Mouse (Mus musculus) spleen, embryonic (tissue): Measurements from ENCODE around the gene Nsun2.

Experiments used
- CTCF ChIA-PET: fragments of 350-600 bp; sonication (Branson Sonifier 250); formaldehyde crosslinking; loops from one replicate; lab custom pipeline; 2022; lab: Charles Lee

Nsun2 gene

GRCm38 (mm10) chr13:69523444-69524157, 9.9 kb upstream of the Nsun2 start:
- CTCF ChIA-PET, result no interaction called here

DNA sequence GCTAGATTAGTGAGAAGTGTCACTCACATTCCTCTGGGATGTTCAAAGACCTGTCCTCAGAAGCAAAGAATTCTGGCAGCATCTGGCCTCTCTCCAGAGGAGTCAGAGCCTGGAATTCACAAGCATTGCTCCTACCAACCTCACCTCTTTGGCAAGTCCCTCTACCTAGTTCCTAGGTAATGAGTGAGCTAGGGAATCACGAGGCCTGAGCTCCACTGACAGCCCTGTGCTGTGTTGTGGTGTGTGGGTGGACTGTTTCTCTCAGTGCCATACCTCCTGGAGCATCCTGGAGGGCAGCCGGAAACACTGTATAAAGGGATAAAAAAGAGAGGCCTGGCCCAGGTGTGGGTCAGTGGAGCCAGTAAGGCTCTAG, 9.4 kb upstream of the Nsun2 start:
- CTCF ChIA-PET, result no interaction called here

GRCm38 (mm10) chr13:69525867-69526266, 7.7 kb upstream of the Nsun2 start:
- CTCF ChIA-PET, result no interaction called here

DNA sequence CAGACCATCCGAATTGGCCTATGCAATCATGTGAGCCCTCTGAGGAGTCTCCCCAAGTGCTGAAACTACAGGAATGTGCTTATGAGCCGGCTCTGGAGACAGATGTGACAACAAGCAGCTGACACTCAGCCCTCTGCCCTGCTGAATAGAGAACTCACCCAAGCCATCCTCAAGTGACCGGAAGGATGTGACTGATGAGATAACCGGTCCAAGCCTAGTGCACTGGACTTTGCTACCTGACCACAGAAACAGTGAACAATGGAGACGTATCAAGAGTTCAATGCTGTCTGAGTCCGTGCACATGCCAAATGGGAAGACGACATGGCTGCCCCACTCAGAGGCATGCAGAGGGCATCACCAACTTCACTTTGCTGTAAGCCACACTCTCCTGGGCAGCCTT, 5.0 kb upstream of the Nsun2 start:
- CTCF ChIA-PET, result no interaction called here

DNA sequence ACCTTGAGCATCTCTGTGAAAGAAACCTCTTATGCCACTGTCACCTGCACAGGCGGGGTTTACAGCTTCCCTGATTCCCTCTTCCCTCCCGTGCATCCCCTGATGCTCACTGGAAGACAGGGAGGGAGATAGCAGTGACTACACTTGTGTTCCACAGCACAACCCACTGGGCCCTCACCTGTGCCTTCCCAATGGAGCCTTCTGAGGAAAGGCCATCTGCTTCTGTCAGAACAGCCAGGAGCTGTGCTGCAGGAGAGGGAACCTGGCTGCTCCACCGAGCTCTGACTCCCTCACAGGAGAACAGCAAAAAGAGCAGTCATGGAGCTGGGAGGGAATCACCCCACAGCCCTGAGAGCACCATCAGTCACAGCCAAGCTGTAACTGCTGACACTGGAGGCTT, 3.4 kb upstream of the Nsun2 start:
- CTCF ChIA-PET, result no interaction called here

- CTCF ChIA-PET, result no interaction called here
Observed at GRCm38 (mm10) chr13:69530951-69531350, 2.6 kb upstream of the Nsun2 start.

DNA sequence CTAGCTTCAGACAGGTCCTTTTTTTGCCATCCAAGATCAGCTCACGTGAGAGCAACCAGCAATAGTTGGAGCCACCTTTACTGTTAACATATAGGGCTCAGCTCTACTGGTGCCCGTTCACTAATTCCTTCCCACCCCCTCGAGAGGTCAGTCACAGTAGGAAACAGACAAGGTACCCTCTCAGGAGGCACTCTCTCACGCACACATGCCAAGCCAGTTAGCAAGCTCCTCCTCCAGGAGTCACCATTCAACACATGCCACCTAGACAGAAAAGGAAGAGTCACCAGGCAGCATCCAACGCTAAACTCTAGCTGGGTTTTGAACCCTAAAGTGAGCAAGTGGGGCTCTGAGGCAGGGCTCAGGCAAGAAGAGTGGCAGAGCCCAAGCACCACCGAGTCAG, 2.1 kb upstream of the Nsun2 start:
- CTCF ChIA-PET, result no interaction called here

- CTCF ChIA-PET, result no interaction called here
Observed at GRCm38 (mm10) chr13:69532101-69532892, 1.2 kb upstream of the Nsun2 start.

DNA sequence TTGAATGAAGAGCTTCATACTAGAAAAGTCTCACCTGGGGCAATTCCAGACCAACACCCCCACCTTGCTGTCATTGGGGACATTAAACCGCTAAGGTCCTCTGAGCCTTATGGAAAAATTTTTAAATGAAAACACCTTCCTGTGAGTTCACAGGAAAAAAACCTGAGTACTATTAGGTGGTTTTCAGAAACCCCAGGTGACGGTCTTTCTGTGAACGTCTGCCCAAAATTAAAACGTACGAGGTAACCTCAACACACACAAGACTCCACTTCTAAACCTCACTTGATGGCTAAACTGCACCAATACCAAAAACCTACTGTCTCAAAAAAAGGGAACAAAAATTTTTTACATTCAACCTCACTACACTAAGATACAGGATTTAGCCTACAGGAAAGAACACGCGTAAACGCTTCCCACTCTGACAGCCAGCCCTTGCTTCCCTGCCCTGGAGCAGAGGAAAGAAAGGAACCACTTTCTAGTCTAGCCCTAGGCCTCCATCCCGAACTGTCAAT, 597 bp upstream of the Nsun2 start:
- CTCF ChIA-PET, result no interaction called here

GRCm38 (mm10) chr13:69534334-69534653, 748 bp downstream of the Nsun2 start, which contains the start of gene Tent4a:
TSS of gene Tent4a (minus strand) at chr13:69534617.
- CTCF ChIA-PET, result no interaction called here

DNA sequence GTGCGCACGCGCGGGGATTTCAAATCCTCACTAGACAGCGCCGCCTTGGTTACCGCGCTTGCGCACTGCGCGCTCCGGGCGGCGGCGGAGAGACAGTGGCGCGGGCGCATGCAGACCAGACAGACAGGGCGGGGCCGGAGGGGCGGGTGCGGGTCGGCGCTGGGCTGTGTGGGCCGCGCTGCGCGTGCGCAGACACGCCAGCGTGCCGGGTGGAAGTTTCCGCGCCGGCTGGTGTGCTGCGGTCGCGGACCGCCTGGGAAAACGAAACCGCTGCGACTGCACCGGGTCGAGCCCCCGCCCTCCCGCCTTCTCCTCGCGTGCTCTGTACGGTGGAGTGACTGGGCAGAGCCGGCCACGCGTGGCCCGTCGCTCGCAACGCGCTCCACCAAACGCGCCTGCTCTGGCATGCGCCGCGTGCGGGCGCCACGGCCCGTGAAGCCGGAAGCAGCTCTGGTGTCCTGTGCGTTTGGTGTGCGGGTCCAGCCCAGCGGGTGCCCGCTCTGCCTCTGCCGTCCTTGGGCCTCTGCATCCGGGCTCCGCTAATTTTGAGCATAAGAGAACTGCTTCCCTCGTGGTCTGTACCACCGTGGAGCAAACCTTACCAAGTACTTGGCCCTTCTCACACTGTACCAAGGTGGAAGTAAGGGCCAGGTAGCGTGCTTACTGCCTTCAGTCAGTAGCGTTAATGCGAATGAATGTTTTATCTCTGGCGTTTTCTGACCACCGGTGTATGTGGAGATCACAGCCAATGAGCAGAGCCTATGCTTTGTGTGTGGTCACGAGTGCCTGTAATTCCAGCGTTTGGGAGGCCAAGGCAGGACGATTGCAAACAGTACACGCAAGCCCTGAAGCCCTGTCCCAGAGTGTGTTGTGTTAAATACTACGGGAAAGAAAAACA, 1.4 kb downstream of the Nsun2 start:
- CTCF ChIA-PET, result no interaction called here

- CTCF ChIA-PET, result interaction anchor here (0.6 kb wide), 1 partner anchor 1900 kb away, joined by 3 read pairs; no protein-coding TSS in a partner anchor
Observed at GRCm38 (mm10) chr13:69536021-69536420, 2.5 kb downstream of the Nsun2 start.

DNA sequence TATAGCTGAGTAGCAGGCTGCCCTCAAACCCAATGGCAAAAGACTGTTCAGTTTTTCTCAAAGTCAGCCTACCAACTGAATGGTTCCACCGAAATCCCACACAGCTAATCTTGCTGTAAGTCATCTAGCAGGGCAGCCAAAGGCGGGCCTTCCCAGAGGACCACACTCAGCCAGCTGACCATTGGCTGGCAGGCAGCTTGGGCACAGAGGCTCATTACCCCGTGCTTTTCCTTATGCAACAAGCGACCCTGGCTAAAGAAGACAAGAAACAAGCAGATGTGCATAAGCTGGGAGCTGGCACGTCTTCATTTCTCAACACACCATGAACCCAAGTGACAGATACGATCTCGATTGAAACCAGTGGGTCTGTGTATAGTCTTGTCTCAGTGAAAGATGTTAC, 3.8 kb downstream of the Nsun2 start:
- CTCF ChIA-PET, result no interaction called here

- CTCF ChIA-PET, result no interaction called here
Observed at GRCm38 (mm10) chr13:69538327-69538726, 4.8 kb downstream of the Nsun2 start.

GRCm38 (mm10) chr13:69541209-69541608, 7.7 kb downstream of the Nsun2 start:
- CTCF ChIA-PET, result no interaction called here

DNA sequence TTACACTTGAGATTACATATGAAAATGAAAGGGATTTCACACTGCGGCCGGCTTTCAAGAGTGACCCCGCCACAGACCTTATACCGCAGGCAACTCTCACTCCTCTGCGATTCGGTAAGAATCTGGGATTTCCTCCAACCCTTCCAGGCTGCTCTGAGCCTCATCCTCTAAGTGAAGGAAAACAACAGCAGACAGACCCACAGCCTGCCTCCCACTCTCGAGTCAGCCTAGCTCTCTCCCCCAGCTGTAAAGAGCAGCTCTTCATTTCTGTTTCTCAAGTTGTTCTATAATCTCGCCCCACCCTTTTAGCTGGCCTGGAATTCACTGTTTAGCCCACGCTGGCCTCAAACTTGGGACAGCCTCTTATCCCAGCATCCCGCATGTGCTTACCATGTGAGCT, 8.2 kb downstream of the Nsun2 start:
- CTCF ChIA-PET, result interaction anchor here (1.2 kb wide), 1 partner anchor 49 kb away, joined by 3 read pairs; no protein-coding TSS in a partner anchor

DNA sequence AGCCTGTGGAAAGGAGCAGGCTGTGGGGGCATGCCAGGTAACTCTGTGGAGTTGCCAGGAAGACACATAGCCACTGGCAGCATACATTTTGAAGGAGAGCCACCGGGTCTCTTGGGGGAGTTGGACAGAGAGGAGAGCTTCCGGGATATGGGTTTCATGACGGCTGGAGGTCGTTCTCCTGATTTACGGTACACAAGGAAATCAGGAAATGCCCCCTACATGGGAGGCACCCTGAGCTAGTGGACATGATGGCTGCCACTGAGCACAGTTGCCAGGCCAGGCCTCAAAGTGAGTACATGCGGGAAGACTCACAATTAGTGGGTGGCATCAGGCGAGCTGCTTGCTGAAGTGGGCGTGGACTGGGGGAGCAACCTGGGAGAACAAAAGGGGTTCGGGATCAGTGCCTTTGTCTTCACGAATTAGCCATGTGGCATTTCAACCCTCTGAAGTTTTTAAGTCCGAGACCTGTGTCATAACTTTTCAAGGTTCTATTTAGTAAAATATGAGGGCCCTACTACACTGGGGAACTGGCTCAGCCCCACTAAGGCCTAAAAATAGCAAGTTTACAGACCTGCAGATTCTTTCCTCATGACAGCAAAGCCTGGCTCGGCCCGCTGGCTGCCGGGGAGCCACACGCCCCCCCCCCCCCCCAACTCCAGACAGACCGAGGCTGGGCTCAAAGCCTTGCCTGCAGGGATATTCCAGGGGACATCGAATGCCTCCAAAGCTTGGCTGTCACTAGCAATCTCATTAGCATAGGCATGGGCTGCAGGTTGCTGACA, 9.2 kb downstream of the Nsun2 start:
- CTCF ChIA-PET, result interaction anchor here (1.2 kb wide), 1 partner anchor 48 kb away, joined by 3 read pairs; no protein-coding TSS in a partner anchor

GRCm38 (mm10) chr13:69543595-69543994, 10.0 kb downstream of the Nsun2 start:
- CTCF ChIA-PET, result no interaction called here

- CTCF ChIA-PET, result interaction anchor here (0.6 kb wide), 1 partner anchor 938 kb away, joined by 7 read pairs; no protein-coding TSS in a partner anchor
Observed at GRCm38 (mm10) chr13:69545019-69545418, 11.5 kb downstream of the Nsun2 start.

DNA sequence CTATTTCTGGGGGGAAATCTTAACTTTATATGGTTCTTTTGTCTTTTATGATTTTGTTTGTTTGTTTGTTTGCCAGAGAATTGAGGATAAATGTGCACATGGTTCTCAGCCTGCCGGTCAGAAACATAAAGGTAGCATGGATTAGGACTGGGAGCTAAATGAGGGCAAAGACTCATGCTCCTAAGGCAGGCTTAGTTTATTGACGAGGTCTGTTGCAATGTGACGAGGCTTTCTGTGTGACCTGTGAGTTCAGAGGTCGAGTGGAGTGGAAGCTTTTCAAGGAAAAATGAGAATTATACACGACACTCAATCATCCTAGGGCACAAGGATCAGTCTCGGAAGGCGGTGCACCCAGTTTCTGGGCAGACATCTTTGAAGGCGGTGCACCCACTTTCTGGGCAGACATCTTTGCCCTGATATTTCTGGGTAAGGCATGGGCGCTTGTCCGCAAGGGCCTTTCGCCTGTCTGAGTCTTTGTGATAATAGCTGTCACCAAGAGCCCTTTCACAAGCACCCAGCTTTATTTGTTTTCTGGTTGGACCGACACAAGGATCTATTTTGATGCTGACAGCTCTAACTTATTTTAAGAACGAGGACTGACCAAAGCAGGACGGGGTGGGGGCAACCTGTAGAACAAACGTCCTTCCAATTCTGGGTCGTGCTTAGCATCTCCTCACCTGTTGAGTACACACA, 14.1 kb downstream of the Nsun2 start:
- CTCF ChIA-PET, result no interaction called here
